Mouse (Mus musculus): ENCODE measurements around the gene Klc1.

The Klc1 gene

DNA sequence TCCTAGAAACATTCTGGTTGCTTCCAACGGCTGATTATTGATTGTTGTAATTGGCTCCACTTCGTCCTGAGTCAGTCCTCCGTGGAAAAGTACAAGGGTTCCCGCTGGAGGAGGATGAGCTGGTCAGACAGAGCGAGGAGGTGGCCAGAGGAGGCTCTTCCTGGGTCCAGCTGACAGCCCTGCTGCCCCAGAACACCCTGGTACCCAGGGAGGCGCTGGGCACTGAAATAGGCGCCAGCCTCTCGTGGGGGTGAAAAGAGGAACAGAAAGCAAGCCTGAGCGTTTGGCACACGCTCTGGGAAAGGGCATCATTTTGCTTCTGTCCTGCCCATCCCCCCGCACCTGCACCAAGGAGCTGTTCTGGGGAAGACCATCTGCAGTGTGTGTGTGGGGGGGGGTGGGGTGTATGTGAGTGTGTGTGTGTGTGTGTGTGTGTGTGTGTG lies 14.6 kb upstream of the Klc1 start:
- no peak for DNase-seq (ENCODE audit: low spot score)

DNA sequence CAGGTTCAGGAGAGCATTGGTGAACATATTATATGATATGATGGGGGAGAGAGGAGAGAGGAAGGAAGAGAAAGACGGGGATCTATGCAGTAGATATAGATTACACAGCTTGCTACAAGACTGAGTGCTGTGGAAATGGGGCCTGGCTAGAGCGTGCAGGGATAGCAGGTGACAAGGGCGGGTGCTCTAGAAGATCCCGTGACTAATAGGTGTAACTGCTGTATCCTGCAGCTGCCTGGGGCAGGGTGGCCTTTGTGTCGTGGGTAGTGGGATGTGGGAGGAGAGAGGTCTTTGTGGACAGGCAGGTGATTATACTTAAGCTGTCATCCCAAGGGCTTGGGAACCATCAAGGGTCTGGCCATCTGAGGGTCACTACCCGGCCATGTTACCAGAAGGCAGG lies 13.4 kb upstream of the Klc1 start:
- DNase-seq (ENCODE audit: low spot score), result no peak

DNA sequence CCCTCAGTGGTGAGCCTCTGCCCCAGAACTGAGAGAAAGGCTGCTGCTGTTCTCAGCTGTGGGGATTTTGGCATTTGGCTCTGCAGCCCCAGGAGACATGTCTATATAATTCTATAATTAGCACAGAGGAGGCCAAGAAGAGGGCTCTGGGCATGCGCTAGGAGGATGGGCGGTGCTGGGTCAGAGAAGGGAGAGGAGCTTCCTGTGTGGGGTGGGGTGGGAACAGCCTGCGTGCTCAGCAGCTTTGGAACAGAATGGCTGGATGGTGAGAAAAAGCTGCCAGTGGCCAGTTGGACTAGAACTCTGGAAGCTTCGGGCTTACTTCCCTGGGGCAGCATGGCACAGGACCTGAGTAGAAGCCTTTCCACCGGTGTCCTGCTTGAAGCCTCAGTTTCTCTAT lies 12.6 kb upstream of the Klc1 start:
- peak; percentile 77 for DNase-seq (ENCODE audit: low spot score)

DNA sequence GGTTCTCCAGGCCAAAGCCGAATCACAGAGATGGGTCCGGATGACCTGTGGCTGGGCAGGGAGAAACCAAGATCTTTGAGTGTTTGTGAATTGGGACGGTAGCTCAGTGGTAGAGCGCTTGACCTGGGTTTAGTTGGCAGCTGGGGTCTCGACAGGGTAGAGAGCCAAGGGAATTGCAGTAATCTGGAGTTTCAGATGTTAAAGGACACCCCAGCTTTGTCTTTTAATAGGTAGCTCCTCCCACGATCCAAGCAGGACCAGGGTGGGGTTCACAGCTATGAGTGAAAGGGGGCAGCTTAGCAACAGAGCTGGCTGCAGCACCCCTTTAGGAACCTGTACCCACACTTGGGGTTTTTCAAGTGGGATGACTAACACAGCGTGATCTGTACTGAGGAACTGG lies 11.2 kb upstream of the Klc1 start:
- no peak for DNase-seq (ENCODE audit: low spot score)

DNA sequence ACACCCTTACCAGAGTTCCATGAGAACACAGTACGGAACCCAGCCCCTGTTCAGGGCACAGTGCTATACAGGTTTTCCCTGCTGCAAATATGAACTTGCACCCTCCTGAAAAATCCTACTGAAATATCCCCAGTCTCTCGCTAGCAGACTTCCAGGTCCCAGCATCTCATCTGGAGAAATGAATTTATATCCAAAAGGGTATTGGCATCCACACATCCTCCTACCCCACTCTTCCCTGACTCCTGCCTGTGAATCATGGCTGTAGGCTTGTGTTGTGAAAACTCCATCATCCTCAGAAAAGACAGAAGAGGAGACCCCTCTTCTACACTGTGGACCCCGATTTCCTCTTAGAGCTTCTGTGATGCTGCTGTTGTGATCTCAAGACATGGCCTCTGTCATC lies 7.9 kb upstream of the Klc1 start:
- no peak for DNase-seq (ENCODE audit: low spot score)

DNA sequence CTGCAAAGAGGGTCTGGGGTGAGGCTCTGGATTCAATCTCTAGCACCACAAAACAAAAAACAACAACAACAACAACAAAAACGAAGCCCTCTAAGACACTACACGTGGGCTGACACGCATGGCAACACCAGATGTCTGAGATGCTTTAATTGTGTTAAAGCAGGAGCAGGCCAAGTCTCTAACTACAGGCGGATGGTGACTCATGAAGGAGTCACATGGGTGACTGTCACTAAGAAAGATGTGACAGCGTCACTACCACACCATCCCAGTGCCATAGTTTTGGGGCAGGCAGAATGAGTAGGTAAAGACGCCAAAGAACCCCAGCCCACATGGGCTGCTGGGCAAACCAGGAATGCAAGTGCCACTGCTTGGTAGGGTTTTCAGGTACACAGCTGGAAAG lies 6.2 kb upstream of the Klc1 start:
- DNase-seq (ENCODE audit: low spot score), result no peak

DNA sequence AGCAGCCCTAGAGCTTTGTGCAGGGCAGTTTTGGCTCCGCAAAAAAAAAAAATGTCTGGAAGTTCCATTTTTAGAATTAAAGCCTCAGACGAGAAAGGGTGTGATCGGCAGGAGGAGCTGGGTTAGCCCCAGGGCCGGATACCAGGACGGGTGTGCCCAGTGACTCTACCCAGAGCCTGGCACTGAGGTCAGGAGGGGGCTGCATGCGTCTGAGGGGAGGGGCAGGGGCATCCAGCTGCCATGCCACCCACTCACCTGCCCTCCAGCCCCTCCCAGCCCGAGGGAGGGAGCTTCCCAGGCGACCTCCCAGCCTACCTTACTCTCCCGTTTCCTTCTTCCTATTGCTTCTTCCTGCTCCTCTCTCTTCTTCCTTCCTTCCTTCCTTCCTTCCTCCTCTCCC lies 5.3 kb upstream of the Klc1 start:
- DNase-seq (ENCODE audit: low spot score), result no peak

DNA sequence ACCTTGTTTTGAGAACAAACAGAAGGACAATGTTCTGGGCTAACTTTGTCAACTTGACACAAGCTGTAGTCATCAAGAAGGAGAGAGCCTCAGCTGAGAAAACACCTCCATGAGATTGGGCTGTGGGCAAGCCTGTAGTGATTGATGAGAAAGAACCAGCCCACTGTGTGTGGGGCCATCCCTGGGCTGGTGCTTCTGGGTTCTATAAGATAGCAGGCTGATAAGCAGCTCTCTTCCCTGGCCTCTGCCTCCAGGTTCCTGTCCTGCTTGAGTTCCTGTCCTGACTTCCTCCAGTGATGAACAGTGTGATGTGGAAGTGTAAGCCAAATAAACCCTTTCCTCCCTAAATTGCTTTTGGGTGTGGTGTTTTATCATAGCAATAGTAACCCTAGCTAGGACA lies 3.9 kb upstream of the Klc1 start:
- no peak for DNase-seq (ENCODE audit: low spot score)

DNA sequence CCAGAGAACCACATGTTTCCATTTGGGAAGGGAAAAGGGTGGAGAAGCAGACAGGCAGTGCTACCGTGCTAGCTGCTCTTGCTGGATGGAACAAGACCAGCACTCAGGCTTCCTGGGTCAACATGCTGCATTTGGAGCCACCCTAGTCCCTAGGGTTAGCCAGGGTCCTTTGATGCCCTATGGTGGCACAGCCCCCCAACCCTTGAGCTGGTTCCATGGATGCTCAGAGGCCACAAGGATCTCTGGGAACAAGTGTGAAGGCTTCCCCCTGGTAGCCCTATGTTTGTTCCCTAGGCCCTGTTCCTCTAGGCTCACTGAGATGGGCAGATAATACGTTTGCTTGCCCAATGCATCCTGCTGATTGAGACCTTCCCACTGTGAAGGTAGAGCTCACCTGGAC lies 3.4 kb upstream of the Klc1 start:
- no peak for DNase-seq (ENCODE audit: low spot score)

DNA sequence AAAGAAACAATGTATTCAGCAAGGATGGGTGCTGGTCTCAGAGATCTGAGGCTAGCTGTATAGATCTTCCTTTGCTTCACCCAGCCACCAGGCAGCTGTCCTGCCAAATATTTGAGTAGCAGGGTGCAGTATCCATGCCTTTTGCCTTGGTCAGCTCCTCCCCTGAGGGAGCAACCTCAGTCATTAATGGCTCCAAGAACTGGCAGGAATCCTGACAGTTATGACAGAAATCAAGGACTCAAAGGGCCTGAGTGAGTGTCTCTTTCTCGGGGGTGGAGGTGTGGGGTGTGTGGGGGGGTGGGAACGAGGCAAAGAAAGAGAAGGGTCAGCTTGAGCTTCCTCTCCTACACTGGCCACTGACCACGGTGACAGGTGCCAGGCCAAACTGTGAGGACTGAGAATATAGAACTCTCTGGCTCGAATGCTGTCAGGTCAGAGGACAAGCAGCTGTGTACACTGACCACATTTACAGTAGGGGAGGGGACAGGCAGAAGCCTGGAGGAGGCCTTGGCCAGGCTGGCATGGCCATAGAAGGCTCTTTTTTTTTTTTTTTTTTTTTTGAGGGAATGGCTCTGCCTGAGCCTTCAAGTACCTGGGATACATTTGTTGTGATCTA lies 2.5 kb upstream of the Klc1 start:
- DNase-seq (ENCODE audit: low spot score), result no peak

DNA sequence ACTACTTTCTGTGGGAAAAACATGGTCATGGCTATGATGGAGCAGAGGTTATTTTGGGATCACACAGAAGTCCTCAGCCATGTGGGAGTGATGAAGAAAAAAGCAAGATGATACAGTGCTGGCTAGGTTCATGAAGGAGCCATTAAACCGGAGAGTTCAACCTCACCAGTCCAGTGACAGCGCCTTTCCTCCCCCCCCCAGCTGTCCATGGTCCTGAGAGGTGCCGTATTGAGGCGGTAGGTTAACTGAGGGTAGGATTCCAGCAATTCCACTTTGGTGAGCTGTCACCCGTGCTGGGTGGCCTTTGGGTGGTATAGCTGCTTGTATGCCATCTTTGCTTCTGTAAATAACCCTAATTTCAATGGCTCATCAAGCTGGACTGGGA lies 2.0 kb upstream of the Klc1 start:
- no peak for DNase-seq (ENCODE audit: low spot score)

DNA sequence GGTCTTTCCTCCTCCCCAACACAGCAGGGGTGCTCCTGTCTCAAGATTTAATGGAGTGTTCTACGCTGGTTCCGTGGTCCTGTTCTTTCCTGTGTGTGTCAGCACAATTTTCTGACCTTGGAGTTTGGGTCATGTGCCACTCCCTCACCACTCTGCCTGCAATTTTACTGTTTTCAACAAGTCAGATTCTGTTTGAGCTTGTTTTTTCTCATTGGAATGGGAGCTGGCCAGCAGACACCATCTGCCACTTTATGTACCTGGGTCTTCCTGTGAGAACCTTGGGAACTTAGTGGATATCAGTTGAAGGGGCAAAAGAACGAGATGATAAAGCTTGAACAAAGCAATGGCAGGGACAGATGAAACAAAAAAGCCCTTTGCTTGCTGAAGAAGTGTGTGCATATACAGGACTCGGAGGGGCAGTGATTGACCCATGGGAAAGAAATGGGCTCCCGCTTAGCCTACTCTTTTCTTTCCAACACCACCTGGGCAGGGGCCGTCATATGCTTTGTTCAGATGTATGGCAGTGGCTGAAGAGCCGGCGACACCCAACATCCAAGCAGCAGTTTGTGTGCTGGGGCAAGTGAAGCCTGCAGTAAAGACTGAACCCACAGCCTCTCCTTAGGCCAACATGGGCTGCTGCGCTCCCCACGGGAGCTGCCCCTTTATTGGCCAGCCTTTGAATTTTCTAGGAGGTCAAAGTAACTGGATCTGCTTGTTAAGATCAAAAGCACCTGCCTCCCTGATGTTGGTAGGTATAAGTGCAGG lies 906 bp upstream of the Klc1 start:
- no peak for DNase-seq (ENCODE audit: low spot score)

DNA sequence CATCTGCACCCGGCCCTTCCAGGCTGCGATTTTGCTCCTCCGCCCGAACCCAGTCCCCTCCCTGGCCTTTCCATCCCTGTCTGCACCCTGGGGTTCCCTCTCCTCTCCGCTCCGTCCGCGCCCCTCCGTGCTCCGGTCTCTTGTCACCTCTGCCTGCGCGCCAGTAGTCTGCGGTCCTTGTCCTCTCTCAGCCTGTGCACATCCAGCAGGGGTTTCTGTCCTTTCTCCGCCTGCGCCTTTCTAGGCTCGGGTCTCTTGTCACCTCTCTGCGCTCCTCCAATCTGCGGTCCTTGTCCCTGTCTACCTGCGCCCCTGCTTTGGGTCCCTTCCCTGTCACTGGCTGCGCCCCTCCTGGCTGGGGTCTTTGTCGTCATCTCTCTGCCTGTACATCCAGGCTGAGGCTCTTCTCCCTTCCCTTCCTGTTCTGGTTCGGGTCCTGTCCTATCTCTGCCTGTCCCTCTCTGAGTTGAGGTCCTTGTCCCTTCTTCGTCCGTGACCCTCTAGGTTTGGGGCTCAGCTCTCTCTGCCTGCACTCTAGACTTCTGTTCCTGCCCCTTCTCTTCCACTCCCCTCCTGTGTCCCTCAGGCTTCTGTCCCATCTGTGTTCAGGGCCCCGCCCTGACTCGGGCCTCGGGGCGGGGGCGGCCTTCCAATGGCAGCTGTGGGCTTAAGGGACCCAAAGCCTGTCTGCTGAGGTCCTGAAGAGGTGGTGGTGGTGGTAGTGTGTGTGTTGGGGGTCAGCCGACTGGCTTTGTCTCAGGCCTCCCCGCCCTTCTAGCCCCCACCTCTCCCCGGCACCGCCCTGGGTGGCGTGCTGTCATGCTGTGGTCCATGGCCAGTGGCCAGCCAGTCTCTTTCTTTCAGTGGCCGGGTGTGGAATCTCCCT lies 770 bp downstream of the Klc1 start:
- DNase-seq (ENCODE audit: low spot score), result peak; percentile 70

DNA sequence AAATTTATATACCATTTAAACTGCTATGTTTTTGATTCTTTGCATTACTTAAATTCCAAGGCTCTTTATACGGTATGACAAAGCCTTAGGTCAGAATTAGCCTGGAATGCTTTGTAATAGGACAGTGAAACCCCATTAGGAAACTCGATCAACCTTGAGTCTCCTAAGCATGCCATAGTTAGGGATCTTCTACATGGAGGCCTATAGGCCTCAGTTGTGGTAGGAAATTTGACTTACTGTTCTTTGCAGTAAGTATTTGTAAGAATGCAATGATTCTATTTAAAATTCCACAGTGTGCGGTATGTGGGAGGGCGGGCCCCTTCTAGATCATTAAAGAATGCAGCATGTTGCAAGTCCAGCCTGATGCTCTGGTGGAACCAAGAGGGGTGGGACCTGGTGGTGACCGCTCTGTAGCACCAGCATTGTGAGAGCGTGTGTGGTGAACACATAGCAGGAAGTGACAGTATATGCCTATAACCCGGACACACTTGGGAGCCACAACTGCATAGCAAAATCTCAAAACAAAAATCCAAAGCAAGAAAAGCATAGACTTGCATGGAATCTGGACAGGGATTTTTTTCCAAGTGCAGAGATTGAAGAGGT lies 1.8 kb downstream of the Klc1 start:
- no peak for DNase-seq (ENCODE audit: low spot score)

DNA sequence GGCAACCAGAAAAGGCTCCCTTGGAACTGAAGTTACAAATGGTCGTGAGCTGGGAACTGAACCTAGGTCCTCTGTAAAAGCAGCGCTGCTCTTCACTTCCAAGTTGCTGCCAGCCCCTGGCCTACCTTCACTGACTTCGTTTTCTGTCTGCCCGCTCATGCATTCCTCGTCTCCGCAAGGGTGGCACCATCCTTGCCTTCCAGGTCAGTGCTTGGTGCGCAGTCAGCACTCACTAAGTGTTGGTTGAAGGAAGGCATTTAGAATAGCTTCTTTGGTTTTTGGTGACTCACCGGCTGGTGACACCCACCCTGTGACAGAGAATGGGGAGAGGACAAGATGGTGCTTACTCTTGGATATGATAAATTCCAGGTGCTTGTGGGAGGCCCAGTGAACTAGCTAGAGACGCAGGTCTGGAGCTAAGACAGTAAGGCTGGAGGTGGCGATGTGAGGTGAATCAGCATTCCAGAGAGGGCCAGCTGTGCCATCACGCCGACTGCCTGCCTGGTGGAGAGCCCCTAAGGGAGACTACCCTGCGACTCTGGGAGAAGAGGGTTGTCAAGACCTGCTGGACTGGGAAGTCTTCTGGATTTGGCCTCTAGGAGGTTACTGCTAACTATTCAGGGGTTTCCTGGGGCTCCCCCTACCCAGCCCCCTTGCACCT lies 4.1 kb downstream of the Klc1 start:
- no peak for DNase-seq (ENCODE audit: low spot score)

DNA sequence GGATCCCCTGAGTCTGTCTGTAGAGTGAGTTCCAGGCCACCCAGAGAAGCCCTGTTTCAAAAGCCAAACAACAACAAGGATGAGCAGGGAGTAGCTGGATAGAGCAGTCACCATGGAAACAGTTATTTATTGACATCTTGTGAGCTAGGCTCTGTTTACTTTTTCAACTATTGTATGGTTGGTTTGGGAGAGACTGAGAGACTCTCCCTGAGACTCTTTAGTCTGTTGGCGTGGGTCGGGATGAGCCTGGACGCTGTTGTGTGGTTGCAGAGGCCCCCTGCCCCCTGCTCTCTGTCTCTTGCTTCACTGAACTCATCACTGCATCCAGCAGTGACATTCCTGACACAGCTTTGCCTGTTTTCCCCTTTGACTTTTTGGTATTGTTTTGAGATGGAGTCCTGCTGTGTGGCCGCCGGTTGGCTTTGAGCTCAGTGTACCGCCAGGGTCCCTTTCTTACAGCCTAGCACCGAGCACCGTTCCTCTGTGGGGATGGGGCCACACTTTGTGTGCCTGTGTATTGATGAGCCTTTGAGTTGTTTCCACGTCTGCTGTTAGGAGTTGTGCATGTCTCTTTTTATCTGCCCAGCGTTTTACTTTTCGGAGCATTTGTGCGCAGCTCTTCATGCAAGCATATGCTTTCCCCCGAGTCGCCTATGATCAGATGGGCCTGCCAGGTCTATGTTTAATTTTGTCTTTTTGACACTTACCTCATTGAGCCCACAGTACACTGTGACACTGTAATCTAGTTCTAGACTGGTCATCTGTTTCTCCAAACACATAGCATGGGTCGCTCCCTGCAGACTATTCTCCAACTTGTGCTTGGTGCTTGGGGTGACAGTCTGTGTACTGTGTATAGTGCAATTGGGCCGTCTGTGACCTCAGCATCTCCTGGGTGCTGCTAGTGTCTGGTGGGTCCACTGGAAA lies 7.9 kb downstream of the Klc1 start:
- no peak for DNase-seq (ENCODE audit: low spot score)

DNA sequence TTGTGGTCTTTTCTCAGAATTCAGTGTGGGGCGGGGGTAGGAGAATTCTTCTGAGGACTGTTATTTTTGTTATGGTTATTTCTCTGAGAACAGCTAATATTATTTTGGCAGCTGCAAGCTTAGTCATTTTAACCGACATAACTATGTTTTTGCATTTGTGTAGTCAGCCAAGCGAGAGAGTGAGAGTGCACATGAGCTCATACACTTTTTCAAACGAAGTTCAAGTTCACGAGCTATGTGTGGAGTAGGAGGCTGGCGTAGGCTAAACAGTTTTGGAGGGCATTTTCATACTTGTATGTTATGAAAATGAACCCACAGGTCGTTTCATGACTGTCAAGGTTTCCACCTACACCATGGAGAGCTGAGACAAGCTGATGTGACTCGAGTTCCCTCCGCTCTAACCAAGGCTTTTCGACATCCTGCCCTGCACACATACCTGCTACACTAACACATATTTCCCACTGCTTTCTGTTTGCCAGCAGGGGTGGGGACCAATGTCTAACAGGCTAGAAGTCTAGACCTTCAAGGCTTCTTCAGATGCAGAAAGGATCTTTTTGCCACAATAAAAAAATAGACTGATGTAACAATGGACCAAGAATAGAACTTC lies 9.8 kb downstream of the Klc1 start:
- no peak for DNase-seq (ENCODE audit: low spot score)

DNA sequence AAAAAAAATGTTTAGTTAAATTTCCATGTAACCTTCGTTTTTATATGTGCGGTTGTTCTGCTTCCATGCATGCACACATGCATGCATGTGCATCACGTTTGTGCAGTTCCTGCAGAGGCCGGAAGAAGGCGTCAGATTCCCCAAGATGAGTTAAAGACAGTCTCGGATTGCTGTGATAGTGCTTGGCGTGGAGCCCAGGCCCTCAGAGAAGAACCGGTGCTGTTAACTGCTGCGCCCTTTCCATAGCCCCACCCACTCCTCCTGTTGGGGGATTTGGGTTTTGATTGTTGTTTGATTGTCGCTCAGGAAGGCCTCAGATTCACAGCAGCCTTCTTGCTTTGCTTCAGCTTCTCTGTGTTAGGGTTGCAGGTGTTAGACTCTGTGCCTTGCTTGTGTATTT lies 10.7 kb downstream of the Klc1 start:
- DNase-seq (ENCODE audit: low spot score), result peak; percentile 66

DNA sequence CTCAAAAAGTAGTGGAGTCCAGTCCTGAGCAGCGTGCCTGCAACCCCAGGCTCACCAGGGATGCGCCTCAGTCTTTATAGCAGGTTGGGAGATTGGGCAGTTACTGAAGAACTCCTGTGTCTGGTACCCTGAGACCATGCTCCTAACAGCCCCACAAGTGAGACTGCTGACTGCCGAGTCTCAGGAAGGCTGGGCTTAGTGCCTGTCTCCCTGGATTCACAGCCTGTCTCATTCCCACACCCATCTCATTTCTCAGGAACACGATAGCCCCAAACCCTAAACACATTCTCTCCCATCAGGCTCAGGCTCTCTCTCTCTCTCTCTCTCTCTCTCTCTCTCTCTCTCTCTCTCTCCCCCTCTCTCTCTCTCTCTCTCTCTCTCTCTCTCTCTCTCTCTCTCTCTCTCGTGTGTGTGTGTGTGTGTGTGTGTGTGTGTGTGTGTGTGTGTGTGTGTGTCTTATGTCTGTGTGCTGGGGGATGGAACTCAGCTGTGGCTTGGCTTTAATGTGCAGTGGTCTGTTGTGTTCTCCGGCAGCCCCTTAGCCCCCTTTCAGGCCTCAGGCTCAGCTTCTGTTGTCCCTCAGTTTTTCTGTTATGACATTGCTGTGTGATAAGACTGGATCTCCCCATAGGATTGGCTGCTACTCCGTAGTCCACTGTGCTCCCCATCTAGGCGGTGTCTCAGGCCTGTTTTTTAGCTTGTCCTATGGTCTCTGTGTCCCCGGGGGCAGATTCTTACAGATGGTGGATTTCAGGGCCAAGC lies 11.3 kb downstream of the Klc1 start:
- DNase-seq (ENCODE audit: low spot score), result no peak

DNA sequence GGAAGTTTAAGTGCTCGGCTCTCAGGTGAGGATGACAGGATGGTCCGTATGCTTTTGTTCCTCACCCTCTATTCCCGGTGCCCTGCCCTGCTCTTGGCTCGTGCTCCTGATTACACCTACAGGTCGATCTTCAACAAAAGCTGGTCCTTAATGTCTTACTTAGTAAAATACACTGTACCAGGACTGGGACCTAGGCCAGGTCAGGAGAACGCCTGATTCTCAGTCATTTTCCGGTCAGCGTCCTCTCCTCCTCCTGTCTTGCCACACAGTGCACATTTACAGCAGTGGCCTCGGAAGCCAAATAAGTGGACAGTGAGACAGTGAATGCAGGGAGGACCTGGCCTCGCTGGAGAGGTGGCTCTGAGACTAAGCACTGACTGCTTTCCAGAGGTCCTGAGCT lies 12.0 kb downstream of the Klc1 start:
- DNase-seq (ENCODE audit: low spot score), result no peak
